Mouse (Mus musculus): ENCODE results near the gene Slc44a2. TPM values are rescaled to one million over a fixed set of nuclear protein-coding genes. Genes with fewer than 3 reads are reported as not detected.

The Slc44a2 gene
- polyA plus RNA-seq, 1 experiment = 173 TPM

- no peaks in the 10 kb centered on the region for H3K79me2 ChIP-seq (ENCODE audit: control insufficient read depth, insufficient read depth)
- no peaks in the 10 kb centered on the region for H3K27me3 ChIP-seq (ENCODE audit: control insufficient read depth, insufficient read depth, insufficient read length)
- peaks cover 36% of the 10 kb centered on the region for H3K36me3 ChIP-seq (ENCODE audit: control insufficient read depth, insufficient read depth)
- H3K4me3 ChIP-seq = no peak overlapping the region
- no peak for TF ChIP-seq TCF12 (IDR thresholded peaks at IDR 0.05; ENCODE audit: insufficient read depth, poor library complexity, severe bottlenecking)
- TF ChIP-seq REST (IDR thresholded peaks at IDR 0.05; ENCODE audit: insufficient read depth, insufficient read length) = no peak
- TF ChIP-seq MYOD1 (IDR thresholded peaks at IDR 0.05; ENCODE audit: control insufficient read depth in 1 of 3, insufficient read length in 2 of 3, low read depth in 2 of 3) = no peak
- no peak for TF ChIP-seq TCF3 (IDR thresholded peaks at IDR 0.05; ENCODE audit: insufficient read length, low read depth)
- no peak for TF ChIP-seq CEBPB (IDR thresholded peaks at IDR 0.05; ENCODE audit: insufficient read depth, poor library complexity, severe bottlenecking)
- no peak for TF ChIP-seq MAX (IDR thresholded peaks at IDR 0.05; ENCODE audit: low read depth)
- no peak for TF ChIP-seq POLR2AphosphoS2 (IDR thresholded peaks at IDR 0.05; ENCODE audit: insufficient read length, low read depth)
- TF ChIP-seq MYOG (IDR thresholded peaks at IDR 0.05; ENCODE audit: control insufficient read depth in 1 of 3, insufficient read depth in 1 of 3, insufficient read length in 2 of 3, low read depth in 2 of 3) = no peak
- H3K4me2 ChIP-seq (ENCODE audit: low read depth) = no peak overlapping the region
- no peak overlapping the region for H3ac ChIP-seq (ENCODE audit: control insufficient read depth, insufficient read length)
These were observed 42.7 kb upstream of the Slc44a2 start for GRCm38 (mm10) chr9:21277776-21278175.

- no peaks in the 10 kb centered on the region for H3K27me3 ChIP-seq (ENCODE audit: control insufficient read depth, insufficient read depth, insufficient read length)
- H3ac ChIP-seq (ENCODE audit: control insufficient read depth, insufficient read length) = no peak overlapping the region
- peaks cover 24% of the 10 kb centered on the region for H3K36me3 ChIP-seq (ENCODE audit: control insufficient read depth, insufficient read depth)
- H3K4me2 ChIP-seq (ENCODE audit: low read depth) = no peak overlapping the region
- H3K79me2 ChIP-seq (ENCODE audit: control insufficient read depth, insufficient read depth) = peaks cover 19% of the 10 kb centered on the region
- TF ChIP-seq POLR2A (IDR thresholded peaks at IDR 0.05; ENCODE audit: insufficient read length, low read depth) (no peak), MAX (IDR thresholded peaks at IDR 0.05; ENCODE audit: low read depth) (no peak), SRF (IDR thresholded peaks at IDR 0.05; ENCODE audit: control insufficient read depth, insufficient read length, low read depth) (no peak), POLR2AphosphoS2 (IDR thresholded peaks at IDR 0.05; ENCODE audit: insufficient read length, low read depth) (no peak), REST (IDR thresholded peaks at IDR 0.05; ENCODE audit: insufficient read depth, insufficient read length) (no peak), USF1 (IDR thresholded peaks at IDR 0.05; ENCODE audit: low read depth) (no peak), MYOG (IDR thresholded peaks at IDR 0.05; ENCODE audit: control insufficient read depth in 1 of 3, insufficient read depth in 1 of 3, insufficient read length in 2 of 3, low read depth in 2 of 3) (no peak), E2F4 (IDR thresholded peaks at IDR 0.05; ENCODE audit: insufficient read depth) (no peak), MYOD1 (IDR thresholded peaks at IDR 0.05; ENCODE audit: control insufficient read depth in 1 of 3, insufficient read length in 2 of 3, low read depth in 2 of 3) (no peak), TCF12 (IDR thresholded peaks at IDR 0.05; ENCODE audit: insufficient read depth, poor library complexity, severe bottlenecking) (no peak), CEBPB (IDR thresholded peaks at IDR 0.05; ENCODE audit: insufficient read depth, poor library complexity, severe bottlenecking) (no peak), TCF3 (IDR thresholded peaks at IDR 0.05; ENCODE audit: insufficient read length, low read depth) (no peak)
- no peak overlapping the region for H3K4me3 ChIP-seq
These were observed 36.9 kb upstream of the Slc44a2 start for GRCm38 (mm10) chr9:21283591-21283990.

GRCm38 (mm10) chr9:21283994-21284393 is 36.5 kb upstream of the Slc44a2 start:
- H3K4me3 ChIP-seq = no peak overlapping the region
- peaks cover 23% of the 10 kb centered on the region for H3K79me2 ChIP-seq (ENCODE audit: control insufficient read depth, insufficient read depth)
- H3ac ChIP-seq (ENCODE audit: control insufficient read depth, insufficient read length) = no peak overlapping the region
- H3K36me3 ChIP-seq (ENCODE audit: control insufficient read depth, insufficient read depth) = peaks cover 24% of the 10 kb centered on the region
- TF ChIP-seq MYOD1 (IDR thresholded peaks at IDR 0.05; ENCODE audit: control insufficient read depth in 1 of 3, insufficient read length in 2 of 3, low read depth in 2 of 3) (no peak), TCF12 (IDR thresholded peaks at IDR 0.05; ENCODE audit: insufficient read depth, poor library complexity, severe bottlenecking) (no peak), USF1 (IDR thresholded peaks at IDR 0.05; ENCODE audit: low read depth) (no peak), E2F4 (IDR thresholded peaks at IDR 0.05; ENCODE audit: insufficient read depth) (no peak), TCF3 (IDR thresholded peaks at IDR 0.05; ENCODE audit: insufficient read length, low read depth) (no peak), POLR2A (IDR thresholded peaks at IDR 0.05; ENCODE audit: insufficient read length, low read depth) (no peak), POLR2AphosphoS2 (IDR thresholded peaks at IDR 0.05; ENCODE audit: insufficient read length, low read depth) (no peak), SRF (IDR thresholded peaks at IDR 0.05; ENCODE audit: control insufficient read depth, insufficient read length, low read depth) (no peak)
- H3K4me2 ChIP-seq (ENCODE audit: low read depth) = no peak overlapping the region
- H3K27me3 ChIP-seq (ENCODE audit: control insufficient read depth, insufficient read depth, insufficient read length) = no peaks in the 10 kb centered on the region

- H3K4me2 ChIP-seq (ENCODE audit: low read depth) = peak overlapping the region; percentile 86
- no peak overlapping the region for H3ac ChIP-seq (ENCODE audit: control insufficient read depth, insufficient read length)
- H3K36me3 ChIP-seq (ENCODE audit: control insufficient read depth, insufficient read depth) = peaks cover 11% of the 10 kb centered on the region
- peak overlapping the region; percentile 91 for H3K4me3 ChIP-seq
- TF ChIP-seq CEBPB (IDR thresholded peaks at IDR 0.05; ENCODE audit: insufficient read depth, poor library complexity, severe bottlenecking) (no peak), E2F4 (IDR thresholded peaks at IDR 0.05; ENCODE audit: insufficient read depth) (no peak), TCF3 (IDR thresholded peaks at IDR 0.05; ENCODE audit: insufficient read length, low read depth) (no peak), TCF12 (IDR thresholded peaks at IDR 0.05; ENCODE audit: insufficient read depth, poor library complexity, severe bottlenecking) (no peak), MAX (IDR thresholded peaks at IDR 0.05; ENCODE audit: low read depth) (no peak), MYOD1 (IDR thresholded peaks at IDR 0.05; ENCODE audit: control insufficient read depth in 1 of 3, insufficient read length in 2 of 3, low read depth in 2 of 3) (no peak), POLR2A (IDR thresholded peaks at IDR 0.05; ENCODE audit: insufficient read length, low read depth) (no peak), MYOG (IDR thresholded peaks at IDR 0.05; ENCODE audit: control insufficient read depth in 1 of 3, insufficient read depth in 1 of 3, insufficient read length in 2 of 3, low read depth in 2 of 3) (no peak), USF1 (IDR thresholded peaks at IDR 0.05; ENCODE audit: low read depth) (no peak), POLR2AphosphoS2 (IDR thresholded peaks at IDR 0.05; ENCODE audit: insufficient read length, low read depth) (no peak), REST (IDR thresholded peaks at IDR 0.05; ENCODE audit: insufficient read depth, insufficient read length) (no peak), SRF (IDR thresholded peaks at IDR 0.05; ENCODE audit: control insufficient read depth, insufficient read length, low read depth) (no peak)
- peaks cover 40% of the 10 kb centered on the region for H3K79me2 ChIP-seq (ENCODE audit: control insufficient read depth, insufficient read depth)
- no peaks in the 10 kb centered on the region for H3K27me3 ChIP-seq (ENCODE audit: control insufficient read depth, insufficient read depth, insufficient read length)
These were observed 33.7 kb upstream of the Slc44a2 start for GRCm38 (mm10) chr9:21286753-21287152.

Measured in myocyte (in vitro differentiated cells).